Mouse (Mus musculus) adrenal gland, postnatal 4 days (tissue): Measurements from ENCODE around the gene Gm4302. TPM values are rescaled to one million over a fixed set of nuclear protein-coding genes. Genes with fewer than 3 reads are reported as not detected.
"Not testable (repeated sequence)": the region's sequence is repeated elsewhere in the genome, so short reads cannot be mapped to it uniquely, and the experiment has no call there.

Experiments
- DNase-seq, 2 experiments: peaks; one replicate each; pipeline ENCODE4 v3.0.0; 2021 to 2022; ENCODE audit warnings: low spot score in 2 of 2, mixed read lengths in 2 of 2
- long read RNA-seq, 2 experiments: library from polyadenylated mRNA; stranded (forward); transcript quantifications; one replicate each; pipeline ENCODE4 v2.0.0; 2021
- total RNA-seq, 2 experiments: library from RNA; stranded (reverse); gene quantifications; 2 replicates each; pipeline ENCODE4 v1.2.3; 2021

The Gm4302 gene
- total RNA-seq: not detected
- long read RNA-seq, experiment 1: 0 reads
- long read RNA-seq, experiment 2: 0 reads

DNA sequence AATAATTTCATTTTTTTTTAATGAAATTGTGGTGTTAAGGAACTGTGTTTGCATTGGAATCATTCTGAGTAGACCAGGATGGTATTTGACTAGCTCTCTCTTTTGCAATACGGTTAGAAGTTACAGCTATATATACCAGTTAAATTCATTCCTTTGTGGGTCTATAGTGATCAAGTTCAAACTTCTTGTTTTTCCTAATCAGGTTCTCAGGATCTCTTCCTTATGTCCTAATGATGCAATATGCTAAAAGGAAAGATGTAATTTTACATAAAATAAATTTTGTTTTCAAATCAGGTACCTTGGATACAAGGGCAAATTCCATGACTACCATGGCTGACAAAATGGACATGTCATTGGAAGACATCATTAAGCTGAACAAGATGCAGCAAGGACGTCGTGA, at the start of gene Gm4302:
Gene Gm4302, plus strand, starts transcription at position 301 of the 400 bp plus-strand sequence.
- not testable (repeated sequence) for DNase-seq

DNA sequence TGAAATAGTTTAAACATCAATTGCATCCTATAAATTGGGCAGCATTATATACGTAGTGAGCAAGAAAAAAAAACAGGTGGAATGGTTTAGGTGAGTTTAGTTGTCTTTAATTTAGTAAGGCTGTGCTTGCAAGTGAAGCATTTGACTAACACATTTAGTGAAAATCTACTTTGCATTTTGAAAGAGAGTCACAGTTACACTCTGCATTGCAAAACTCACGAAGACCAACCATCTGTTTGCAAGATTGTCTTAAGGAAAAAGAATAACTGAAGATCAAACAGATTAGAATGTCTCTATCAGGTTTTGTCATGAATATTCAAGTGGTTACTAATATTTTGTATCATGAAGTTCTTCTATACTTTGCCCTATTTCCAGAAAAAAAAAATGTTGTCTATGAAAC, 44.5 kb upstream of the Gm4302 start:
- no peak for DNase-seq

DNA sequence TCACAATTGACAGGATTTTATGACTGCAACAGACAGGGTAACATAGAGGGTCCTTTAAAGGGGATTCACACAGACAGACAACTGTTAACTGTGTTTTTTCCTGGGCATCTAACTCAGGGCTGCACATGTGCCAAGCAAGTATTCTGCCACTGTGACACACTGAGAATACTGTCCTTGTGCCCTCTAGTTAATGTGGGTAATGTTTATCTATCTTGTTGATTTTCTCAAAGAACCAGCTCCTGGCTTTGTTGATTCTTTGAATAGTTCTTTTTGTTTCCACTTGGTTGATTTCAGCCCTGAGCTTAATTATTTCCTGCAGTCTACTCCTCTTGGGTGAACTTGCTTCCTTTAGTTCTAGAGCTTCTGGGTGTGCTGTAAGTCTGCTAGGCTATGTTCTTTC, 40.5 kb upstream of the Gm4302 start:
- not testable (repeated sequence) for DNase-seq

- not testable (repeated sequence) for DNase-seq
These were observed 5.3 kb upstream of the Gm4302 start, which contains the start of gene Gm4301 for GRCm38 (mm10) chr10:100335376-100335775. TSS of gene Gm4301 (plus strand) at chr10:100335676.

DNA sequence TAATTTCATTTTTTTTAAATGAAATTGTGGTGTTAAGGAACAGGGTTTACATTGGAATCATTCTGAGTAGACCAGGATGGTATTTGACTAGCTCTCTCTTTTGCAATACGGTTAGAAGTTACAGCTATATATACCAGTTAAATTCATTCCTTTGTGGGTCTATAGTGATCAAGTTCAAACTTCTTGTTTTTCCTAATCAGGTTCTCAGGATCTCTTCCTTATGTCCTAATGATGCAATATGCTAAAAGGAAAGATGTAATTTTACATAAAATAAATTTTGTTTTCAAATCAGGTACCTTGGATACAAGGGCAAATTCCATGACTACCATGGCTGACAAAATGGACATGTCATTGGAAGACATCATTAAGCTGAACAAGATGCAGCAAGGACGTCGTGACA, 5.0 kb downstream of the Gm4302 start, which contains the start of gene Gm4303:
Gene Gm4303, plus strand, starts transcription at position 301 of the 400 bp plus-strand sequence.
- DNase-seq: not testable (repeated sequence)

DNA sequence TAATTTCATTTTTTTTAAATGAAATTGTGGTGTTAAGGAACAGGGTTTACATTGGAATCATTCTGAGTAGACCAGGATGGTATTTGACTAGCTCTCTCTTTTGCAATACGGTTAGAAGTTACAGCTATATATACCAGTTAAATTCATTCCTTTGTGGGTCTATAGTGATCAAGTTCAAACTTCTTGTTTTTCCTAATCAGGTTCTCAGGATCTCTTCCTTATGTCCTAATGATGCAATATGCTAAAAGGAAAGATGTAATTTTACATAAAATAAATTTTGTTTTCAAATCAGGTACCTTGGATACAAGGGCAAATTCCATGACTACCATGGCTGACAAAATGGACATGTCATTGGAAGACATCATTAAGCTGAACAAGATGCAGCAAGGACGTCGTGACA, 10.2 kb downstream of the Gm4302 start, which contains the start of gene Gm4305:
Gene Gm4305, plus strand, starts transcription at position 301 of the 400 bp plus-strand sequence.
- DNase-seq: not testable (repeated sequence)

DNA sequence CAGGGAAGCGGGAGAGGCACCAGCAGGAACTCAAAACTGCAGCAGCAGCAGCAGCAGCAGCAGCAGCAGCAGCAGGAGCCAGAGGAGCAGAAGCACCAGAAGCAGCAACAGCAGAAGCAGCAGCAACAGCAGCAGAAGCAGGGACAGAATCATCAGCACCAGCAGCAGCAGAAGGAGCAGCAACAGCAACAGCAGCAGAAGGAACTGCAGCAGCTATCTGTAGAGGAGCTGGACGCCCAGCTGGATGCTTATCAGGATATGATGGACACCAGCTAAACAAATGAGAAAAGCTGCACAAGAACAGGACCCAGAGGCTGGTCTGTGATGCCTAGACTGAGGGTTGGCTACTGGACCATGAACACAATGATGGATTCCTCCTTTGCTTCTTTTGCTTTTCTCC, 16.2 kb downstream of the Gm4302 start:
- DNase-seq: peak; percentile 4 to 5

GRCm38 (mm10) chr10:100361038-100361437, 20.4 kb downstream of the Gm4302 start, which contains the start of gene Gm4307:
TSS of gene Gm4307 (plus strand) at chr10:100361338.
- not testable (repeated sequence) for DNase-seq

GRCm38 (mm10) chr10:100382460-100382859, 41.8 kb downstream of the Gm4302 start, which contains the start of gene Gm4312:
TSS of gene Gm4312 (minus strand) at chr10:100382560.
- not testable (repeated sequence) for DNase-seq

Other genes with a start within 250 kb of the Gm4302 start
- not detected for gene Gm4301, start 5.2 kb upstream of the Gm4302 start, total RNA-seq
- gene Gm4303, start 5.1 kb downstream of the Gm4302 start, total RNA-seq: not detected
- gene Gm4305, start 10.3 kb downstream of the Gm4302 start, total RNA-seq: not detected
- gene Gm4307, start 20.5 kb downstream of the Gm4302 start, total RNA-seq: not detected
- gene Gm4312, start 41.7 kb downstream of the Gm4302 start, total RNA-seq: not detected
- gene Tmtc3, start 146.5 kb downstream of the Gm4302 start, total RNA-seq: 10 to 100 TPM; 24.8 to 25.4 TPM
- gene Cep290, start 146.7 kb downstream of the Gm4302 start, total RNA-seq: 10 to 100 TPM in 1 of 2 experiments, 1 to 10 TPM in 1; 9.1 to 12.2 TPM
- 10 to 100 TPM in 1 of 2 experiments, 1 to 10 TPM in 1; 10.0 to 12.4 TPM for gene 4930430F08Rik, start 249.6 kb downstream of the Gm4302 start, total RNA-seq
- not detected for gene 1700017N19Rik, start 249.6 kb downstream of the Gm4302 start, total RNA-seq